Mouse (Mus musculus) lung, embryonic 14.5 days (tissue): ENCODE measurements around the gene Tcf7l2. TPM values are rescaled to one million over a fixed set of nuclear protein-coding genes. Genes with fewer than 3 reads are reported as not detected.

ENCODE experiments used
- ATAC-seq: fragments of 200-750 bp; cut with Nextera tagmentation; 2 replicates; pipeline ENCODE4 v1.8.0; 2017; ENCODE audit warnings: mild to moderate bottlenecking, moderate TSS enrichment, moderate library complexity; ENCODE audit not compliant: insufficient read depth
- DNase-seq: peaks from one replicate; pipeline ENCODE4 v3.0.0-alpha.2; 2015
- H3K27ac ChIP-seq: fragments of 300-500 bp; sonication (generic); 2 replicates; pipeline ENCODE4 v1.5.1; 2014; ENCODE audit warnings: low read depth, mild to moderate bottlenecking, moderate library complexity
- H3K27me3 ChIP-seq: fragments of 300-500 bp; sonication (generic); 2 replicates; pipeline ENCODE4 v1.6.1; 2014; ENCODE audit warnings: low read length, control low read depth; ENCODE audit not compliant: insufficient read depth
- H3K36me3 ChIP-seq: fragments of 300-500 bp; sonication (generic); 2 replicates; pipeline ENCODE4 v1.6.1; 2014; ENCODE audit warnings: control low read depth; ENCODE audit not compliant: insufficient read depth
- H3K4me1 ChIP-seq: fragments of 300-500 bp; sonication (generic); 2 replicates; pipeline ENCODE4 v1.6.1; 2014; ENCODE audit warnings: antibody characterized with exemption, control low read depth; ENCODE audit not compliant: insufficient read depth
- H3K4me2 ChIP-seq: fragments of 300-500 bp; sonication (generic); 2 replicates; pipeline ENCODE4 v1.6.1; 2014; ENCODE audit warnings: mild to moderate bottlenecking
- H3K4me3 ChIP-seq: fragments of 300-500 bp; sonication (generic); 2 replicates; pipeline ENCODE4 v1.5.1; 2014; ENCODE audit warnings: low read depth, low read length
- H3K9ac ChIP-seq: fragments of 300-500 bp; sonication (generic); 2 replicates; pipeline ENCODE4 v1.6.1; 2014
- H3K9me3 ChIP-seq: fragments of 300-500 bp; sonication (generic); 2 replicates; pipeline ENCODE4 v1.6.1; 2016; ENCODE audit warnings: low read depth, low read length, control low read depth
- CTCF ChIP-seq: IDR thresholded peaks from 2 replicates; pipeline ENCODE4 v1.5.1; 2016; ENCODE audit warnings: antibody characterized with exemption, low read depth
- WGBS: fragments of 180-500 bp; shearing (Covaris S2); extraction: QIAGEN DNeasy Blood & Tissue Kit; methylation state at CpG from one replicate; pipeline ENCODE4 v1.1.7; 2014; 5-methylcytosine and 5-hydroxymethylcytosine counted together
- polyA plus RNA-seq: library from polyadenylated mRNA; unstranded; fragments of >200 nt; fragmentation: Nextera tagmentation; extraction: Ambion mirVana; gene quantifications from 2 replicates; pipeline ENCODE4 v1.2.1, GENCODE M21; 2014

Tcf7l2 gene
- polyA plus RNA-seq, 1 experiment from 2014 or later, result 57.1 TPM

DNA sequence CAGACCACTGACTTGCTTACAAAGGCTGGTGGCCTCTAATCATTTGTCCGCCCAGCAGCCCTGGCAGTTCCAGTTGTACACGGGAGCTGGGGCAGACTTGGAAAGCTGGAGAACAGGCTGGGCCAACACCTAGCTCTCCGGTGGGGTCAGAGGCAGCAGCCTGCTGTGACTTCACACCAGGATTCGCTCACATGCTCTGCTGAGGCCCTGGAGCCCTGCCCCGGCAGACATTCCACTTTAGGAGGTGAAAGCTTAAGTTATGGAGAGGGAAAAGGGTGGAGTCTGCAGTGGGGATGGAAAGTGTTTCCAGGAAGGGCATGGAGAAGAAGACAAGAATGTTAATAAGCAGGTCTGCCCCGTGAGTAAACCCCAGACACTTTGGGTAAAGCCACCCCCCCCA is 19.2 kb upstream of the Tcf7l2 start:
- no peak overlapping the region for H3K4me2 ChIP-seq
- no peak overlapping the region for H3K9ac ChIP-seq
- H3K9me3 ChIP-seq, result no peaks in the 10 kb centered on the region

DNA sequence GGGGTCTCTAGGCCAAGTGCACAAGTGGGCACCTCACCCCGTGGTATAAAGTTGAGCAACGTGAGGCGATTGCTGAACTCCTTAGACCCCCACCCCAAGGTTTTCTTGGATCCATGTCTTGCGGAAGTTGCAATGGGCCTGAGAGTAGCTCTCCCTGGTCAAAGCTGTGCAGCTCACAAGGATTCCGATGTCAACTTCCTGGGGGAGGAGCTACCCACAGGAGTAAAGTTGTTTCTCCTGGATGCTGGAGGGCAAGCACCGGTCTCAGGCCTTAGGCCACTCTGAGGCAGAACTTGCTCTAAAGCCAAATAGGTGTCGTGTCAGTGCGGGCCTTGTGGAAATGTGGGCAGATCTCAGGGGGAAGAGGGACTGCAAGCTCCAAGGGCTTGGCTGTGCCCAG is 12.2 kb upstream of the Tcf7l2 start:
- H3K9me3 ChIP-seq, result no peaks in the 10 kb centered on the region
- no peak for ATAC-seq

More for the DNA sequence above, 19.2 kb upstream of the Tcf7l2 start:
- ATAC-seq (0 out of 2 replicates have a peak, but pooled peaks have one; percentile 49), DNase-seq (no peak)
- WGBS, result 20% methylated on average over 6 of the region's 6 CpGs
- Histone ChIP-seq H3K27ac (no peak overlapping the region), H3K4me3 (no peak overlapping the region), H3K27me3 (no peaks in the 10 kb centered on the region), H3K36me3 (no peaks in the 10 kb centered on the region), H3K4me1 (no peaks in the 10 kb centered on the region)
- TF ChIP-seq CTCF, result no peak

DNA sequence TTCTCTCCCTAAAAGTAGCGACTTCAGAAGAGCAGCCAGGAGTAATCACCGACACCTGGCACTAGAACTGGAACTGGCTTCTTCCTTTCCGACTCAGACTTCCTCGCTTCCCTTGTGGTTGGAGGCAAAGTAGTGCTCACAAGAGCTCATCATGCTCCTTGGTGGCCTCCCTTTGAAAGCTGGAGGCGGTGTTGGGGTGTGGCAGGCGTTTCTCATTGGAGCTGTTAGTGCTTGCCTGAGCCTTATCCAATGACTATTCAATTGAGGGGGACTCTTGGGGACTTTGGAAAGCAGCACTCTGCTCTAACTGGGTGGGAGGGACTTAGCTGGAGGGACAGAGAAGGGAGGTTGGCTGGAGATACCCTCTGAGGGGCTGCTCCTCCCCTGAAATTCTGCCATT is 9.1 kb upstream of the Tcf7l2 start:
- Histone ChIP-seq H3K9ac (no peak overlapping the region), H3K4me2 (no peak overlapping the region), H3K9me3 (no peaks in the 10 kb centered on the region), H3K36me3 (no peaks in the 10 kb centered on the region), H3K4me3 (no peak overlapping the region), H3K4me1 (no peaks in the 10 kb centered on the region), H3K27ac (no peak overlapping the region), H3K27me3 (no peaks in the 10 kb centered on the region)
- TF ChIP-seq CTCF, result no peak
- DNase-seq (no peak), ATAC-seq (no peak; the same call in 1 of the 2 replicates)
- 32% methylated on average over 6 of the region's 6 CpGs for WGBS

More for the DNA sequence above, 12.2 kb upstream of the Tcf7l2 start:
- no peak for TF ChIP-seq CTCF
- Histone ChIP-seq H3K9ac (no peak overlapping the region), H3K27me3 (no peaks in the 10 kb centered on the region), H3K4me1 (no peaks in the 10 kb centered on the region), H3K27ac (no peak overlapping the region), H3K4me2 (no peak overlapping the region), H3K4me3 (no peak overlapping the region), H3K36me3 (no peaks in the 10 kb centered on the region)
- WGBS, result 63% methylated on average over 8 of the region's 8 CpGs
- DNase-seq, result no peak

DNA sequence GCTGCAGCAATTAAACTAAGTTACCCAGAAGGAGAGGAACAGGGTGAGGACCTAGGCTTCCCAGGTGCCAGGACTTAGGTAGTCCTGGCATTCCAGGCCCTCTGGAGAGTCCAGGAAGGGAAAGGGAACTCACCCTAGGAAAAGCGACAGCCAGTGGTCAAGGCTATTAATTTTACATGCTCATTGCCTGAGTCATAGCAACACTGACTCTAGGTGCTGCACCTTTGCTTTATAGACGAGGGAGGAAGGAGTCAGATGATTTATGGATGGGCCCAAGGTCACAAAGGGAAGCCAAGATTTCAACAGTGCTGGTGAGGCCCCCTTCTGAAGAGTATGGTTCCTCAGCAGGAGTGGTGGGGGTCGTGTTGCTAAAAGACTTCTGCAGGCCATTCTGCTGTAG is 8.6 kb upstream of the Tcf7l2 start:
- Histone ChIP-seq H3K27me3 (no peaks in the 10 kb centered on the region), H3K4me2 (no peak overlapping the region), H3K4me3 (no peak overlapping the region), H3K4me1 (no peaks in the 10 kb centered on the region), H3K36me3 (no peaks in the 10 kb centered on the region), H3K27ac (no peak overlapping the region), H3K9ac (no peak overlapping the region), H3K9me3 (no peaks in the 10 kb centered on the region)
- no peak for ATAC-seq
- 35% methylated on average over 3 of the region's 3 CpGs for whole genome bisulfite sequencing
- TF ChIP-seq CTCF, result no peak
- no peak for DNase-seq

DNA sequence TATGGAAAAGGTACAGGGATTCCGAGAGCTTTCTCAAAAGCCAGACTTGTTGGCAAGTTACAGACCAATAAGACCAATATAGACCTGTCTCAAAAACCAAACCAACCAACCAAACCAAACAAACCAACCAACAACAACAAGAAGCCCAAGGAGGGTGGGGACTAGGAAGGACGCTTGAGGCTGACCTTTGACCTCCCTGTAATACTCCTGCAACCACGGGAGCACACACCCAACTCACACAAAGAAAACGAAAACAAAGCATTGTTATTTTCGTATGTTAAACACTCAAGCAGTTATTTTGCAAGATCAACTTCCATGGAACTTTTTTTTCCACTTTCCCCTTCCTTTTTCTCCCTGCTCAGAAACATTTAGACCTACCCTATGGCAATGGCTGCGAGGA is 5.6 kb upstream of the Tcf7l2 start:
- no peak for TF ChIP-seq CTCF
- Histone ChIP-seq H3K4me1 (no peaks in the 10 kb centered on the region), H3K27ac (no peak overlapping the region), H3K9ac (no peak overlapping the region), H3K27me3 (no peaks in the 10 kb centered on the region), H3K36me3 (no peaks in the 10 kb centered on the region), H3K4me2 (no peak overlapping the region), H3K4me3 (no peak overlapping the region), H3K9me3 (no peaks in the 10 kb centered on the region)
- DNase-seq (no peak), ATAC-seq (no peak)
- WGBS, result 60% methylated on average over 6 of the region's 6 CpGs

DNA sequence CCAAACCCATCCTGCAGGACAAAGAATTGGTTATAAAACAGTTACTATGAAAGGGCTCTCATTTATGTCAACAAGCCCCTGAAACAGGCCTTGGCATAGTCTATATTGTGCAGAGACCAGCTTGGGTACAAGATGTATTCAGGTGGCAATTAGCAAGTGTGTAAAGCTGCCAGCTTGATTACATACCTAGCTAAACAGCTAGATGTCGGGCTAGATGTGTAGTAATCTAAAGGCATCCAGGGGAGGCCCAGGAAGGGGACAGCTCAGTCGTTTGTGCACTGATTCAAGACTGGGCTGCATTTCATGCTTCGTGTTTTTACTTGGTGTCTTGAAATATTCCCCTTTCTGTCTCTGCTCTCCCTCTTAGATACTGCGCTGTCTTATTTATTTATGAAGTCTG is 1.9 kb upstream of the Tcf7l2 start:
- Histone ChIP-seq H3K27me3 (no peaks in the 10 kb centered on the region), H3K9me3 (no peaks in the 10 kb centered on the region), H3K4me2 (no peak overlapping the region), H3K9ac (no peak overlapping the region), H3K36me3 (no peaks in the 10 kb centered on the region), H3K27ac (no peak overlapping the region), H3K4me1 (no peaks in the 10 kb centered on the region), H3K4me3 (no peak overlapping the region)
- WGBS, result 31% methylated on average over 4 of the region's 4 CpGs
- no peak for DNase-seq
- no peak for TF ChIP-seq CTCF
- no peak for ATAC-seq

DNA sequence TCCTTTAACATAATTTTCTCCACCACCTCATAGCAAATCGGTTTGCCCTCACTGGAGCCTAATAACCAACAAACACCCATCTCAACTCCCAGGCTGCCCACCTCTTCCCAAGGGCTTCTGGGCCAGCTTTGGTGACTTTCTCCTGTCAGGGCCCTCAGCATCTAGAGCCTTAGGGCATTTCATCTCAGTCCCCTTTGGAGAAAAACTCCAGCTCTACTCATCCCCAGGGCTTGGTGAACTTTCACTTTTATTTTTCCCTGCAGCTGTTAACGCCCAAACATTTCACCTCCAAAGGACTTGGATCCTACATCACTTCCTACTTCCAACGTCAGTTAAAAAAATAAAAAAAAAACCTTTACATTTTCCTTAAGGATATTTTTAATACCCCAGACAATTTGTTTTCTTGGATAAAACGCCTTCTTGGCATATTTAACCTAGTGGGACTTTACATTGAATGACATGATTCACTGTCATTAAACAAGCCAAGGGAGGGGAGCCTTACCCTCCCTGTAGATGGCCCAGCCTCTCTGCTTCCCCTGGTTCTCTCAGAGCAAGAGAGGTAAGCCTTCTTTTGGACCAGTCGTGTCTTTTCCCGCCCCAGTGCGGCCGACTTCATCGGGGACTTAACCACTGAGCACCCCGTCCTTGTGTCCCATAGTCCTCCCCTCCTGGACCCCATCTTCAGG is 724 bp upstream of the Tcf7l2 start:
- H3K4me1 ChIP-seq, result peaks cover 7% of the 10 kb centered on the region
- H3K4me3 ChIP-seq, result peak overlapping the region; percentile 81
- WGBS, result 8% methylated on average over 10 of the region's 10 CpGs
- no peaks in the 10 kb centered on the region for H3K36me3 ChIP-seq
- H3K27me3 ChIP-seq, result no peaks in the 10 kb centered on the region
- H3K9ac ChIP-seq, result peak overlapping the region; percentile 97
- TF ChIP-seq CTCF, result no peak
- H3K4me2 ChIP-seq, result peak overlapping the region; percentile 98
- peak overlapping the region; percentile 86 for H3K27ac ChIP-seq
- DNase-seq (no peak), ATAC-seq (no peak)
- no peaks in the 10 kb centered on the region for H3K9me3 ChIP-seq
